Mouse (Mus musculus): ENCODE data around the gene Fry.
A peak's percentile ranks its signal among the peaks of the same experiment; 100 is the strongest.

- TF ChIP-seq POLR2A (IDR thresholded peaks at IDR 0.05; ENCODE audit: low read depth, low read length) (peak; percentile 29; the same call in 1 of the 2 replicates), CTCF (IDR thresholded peaks at IDR 0.05; ENCODE audit: extremely low read depth, insufficient read length, insufficient replicate concordance, low read depth, low read length) (no peak)
Measured at GRCm38 (mm10) chr5:150521937-150522866, 403.8 kb downstream of the Fry start, which contains the start of gene Brca2.
